Mouse (Mus musculus) midbrain, embryonic 16.5 days (tissue): ENCODE data around the gene Lcn10. TPM values are rescaled to one million over a fixed set of nuclear protein-coding genes. Genes with fewer than 3 reads are reported as not detected.

ENCODE experiments used
- ATAC-seq: fragments of 200-750 bp; cut with Nextera tagmentation; 2 replicates; pipeline ENCODE4 v1.8.0; 2017; ENCODE audit warnings: moderate TSS enrichment
- H3K27ac ChIP-seq: fragments of 300-500 bp; sonication (generic); 2 replicates; pipeline ENCODE4 v1.5.1; 2014; ENCODE audit warnings: mild to moderate bottlenecking, low read length, mixed read lengths
- H3K27me3 ChIP-seq: fragments of 300-500 bp; sonication (generic); 2 replicates; pipeline ENCODE4 v1.6.1; 2014; ENCODE audit warnings: low read depth, low read length, mixed read lengths; ENCODE audit not compliant: control insufficient read depth, insufficient read depth
- H3K36me3 ChIP-seq: fragments of 300-500 bp; sonication (generic); 2 replicates; pipeline ENCODE4 v1.6.1; 2014; ENCODE audit warnings: mild to moderate bottlenecking, low read length, moderate library complexity, mixed read lengths; ENCODE audit not compliant: control insufficient read depth, insufficient read depth
- H3K4me1 ChIP-seq: fragments of 300-500 bp; sonication (generic); 2 replicates; pipeline ENCODE4 v1.6.1; 2014; ENCODE audit warnings: mild to moderate bottlenecking, low read length, mixed read lengths; ENCODE audit not compliant: control insufficient read depth, insufficient read depth
- H3K4me2 ChIP-seq: fragments of 300-500 bp; sonication (generic); 2 replicates; pipeline ENCODE4 v1.6.1; 2014; ENCODE audit warnings: mild to moderate bottlenecking, low read length, mixed read lengths
- H3K4me3 ChIP-seq: fragments of 300-500 bp; sonication (generic); 2 replicates; pipeline ENCODE4 v1.5.1; 2014; ENCODE audit warnings: low read depth, mild to moderate bottlenecking, low read length, moderate library complexity, mixed read lengths
- H3K9ac ChIP-seq: fragments of 300-500 bp; sonication (generic); 2 replicates; pipeline ENCODE4 v1.6.1; 2014; ENCODE audit warnings: low read depth, low read length, mixed read lengths
- H3K9me3 ChIP-seq: fragments of 300-500 bp; sonication (generic); replicated peaks from 2 replicates; pipeline ENCODE4 v1.6.1; 2014; ENCODE audit warnings: mild to moderate bottlenecking, low read length, mixed read lengths; ENCODE audit not compliant: control insufficient read depth, poor library complexity, severe bottlenecking
- whole genome bisulfite sequencing: fragments of 180-500 bp; shearing (Covaris S2); extraction: QIAGEN DNeasy Blood & Tissue Kit; methylation state at CpG from one replicate; pipeline ENCODE4 v1.1.7; 2014; 5-methylcytosine and 5-hydroxymethylcytosine counted together
- polyA plus RNA-seq: library from polyadenylated mRNA; unstranded; fragments of >200 nt; fragmentation: Nextera tagmentation; extraction: Ambion mirVana; gene quantifications from 2 replicates; pipeline ENCODE4 v1.2.1, GENCODE M21; 2015

Gene Lcn10
- polyA plus RNA-seq, 1 experiment from 2014 or later: not detected

GRCm38 (mm10) chr2:25717222-25717621 is 34.7 kb downstream of the Lcn10 start:
- H3K4me2 ChIP-seq: no peak overlapping the region
- no peak for ATAC-seq
- no peaks in the 10 kb centered on the region for H3K27me3 ChIP-seq
- no peaks in the 10 kb centered on the region for H3K4me1 ChIP-seq
- no peak overlapping the region for H3K9ac ChIP-seq
- H3K36me3 ChIP-seq: no peaks in the 10 kb centered on the region
- H3K9me3 ChIP-seq: no peaks in the 10 kb centered on the region
- H3K27ac ChIP-seq: no peak overlapping the region
- H3K4me3 ChIP-seq: no peak overlapping the region

- WGBS: 66% methylated on average over 2 of the region's 2 CpGs
- no peaks in the 10 kb centered on the region for H3K4me1 ChIP-seq
- no peak for ATAC-seq
- H3K4me3 ChIP-seq: no peak overlapping the region
- H3K27me3 ChIP-seq: no peaks in the 10 kb centered on the region
- H3K9ac ChIP-seq: no peak overlapping the region
- no peak overlapping the region for H3K4me2 ChIP-seq
- no peak overlapping the region for H3K27ac ChIP-seq
- H3K9me3 ChIP-seq: no peaks in the 10 kb centered on the region
- no peaks in the 10 kb centered on the region for H3K36me3 ChIP-seq
These were observed 50.8 kb downstream of the Lcn10 start for GRCm38 (mm10) chr2:25733199-25733930.

Other genes starting within 250 kb of the Lcn10 start
- gene Clic3, start 225.9 kb upstream of the Lcn10 start, polyA plus RNA-seq: 2.8 and 3.4 TPM in 2 replicates
- 121 and 130 TPM in 2 replicates for gene Paxx, start 221.6 kb upstream of the Lcn10 start, polyA plus RNA-seq
- gene Ptgds, start 212.7 kb upstream of the Lcn10 start, polyA plus RNA-seq: 465 and 593 TPM in 2 replicates
- gene Lcn12, start 188.8 kb upstream of the Lcn10 start, polyA plus RNA-seq: not detected in 2 replicates
- gene Fbxw5, start 182.0 kb upstream of the Lcn10 start, polyA plus RNA-seq: 137 and 139 TPM in 2 replicates
- 5.1 and 5.9 TPM in 2 replicates for gene C8g, start 181.0 kb upstream of the Lcn10 start, polyA plus RNA-seq
- gene Traf2, start 135.8 kb upstream of the Lcn10 start, polyA plus RNA-seq: 15.2 and 15.9 TPM in 2 replicates
- 374 and 380 TPM in 2 replicates for gene Edf1, start 124.9 kb upstream of the Lcn10 start, polyA plus RNA-seq
- 0.50 and 2.4 TPM in 2 replicates for gene Mamdc4, start 107.9 kb upstream of the Lcn10 start, polyA plus RNA-seq
- 148 and 149 TPM in 2 replicates for gene Phpt1, start 107.5 kb upstream of the Lcn10 start, polyA plus RNA-seq
- gene Ajm1, start 101.0 kb upstream of the Lcn10 start, polyA plus RNA-seq: 11.4 and 14.9 TPM in 2 replicates
- 64.7 and 68.3 TPM in 2 replicates for gene Rabl6, start 74.2 kb upstream of the Lcn10 start, polyA plus RNA-seq
- 0.11 and 0.24 TPM in 2 replicates for gene Ccdc183, start 65.0 kb upstream of the Lcn10 start, polyA plus RNA-seq
- gene Tmem141, start 60.7 kb upstream of the Lcn10 start, polyA plus RNA-seq: 56.4 and 67.2 TPM in 2 replicates
- gene Fcna, start 54.7 kb upstream of the Lcn10 start, polyA plus RNA-seq: 2.5 and 3.1 TPM in 2 replicates
- not detected in 2 replicates for gene Lcn8, start 29.6 kb upstream of the Lcn10 start, polyA plus RNA-seq
- gene Lcn5, start 24.8 kb upstream of the Lcn10 start, polyA plus RNA-seq: not detected in 2 replicates
- gene Lcn6, start 5.9 kb upstream of the Lcn10 start, polyA plus RNA-seq: not detected in 2 replicates
- gene Obp2a, start 17.3 kb downstream of the Lcn10 start, polyA plus RNA-seq: not detected in 2 replicates
- gene Bmyc, start 24.0 kb downstream of the Lcn10 start, polyA plus RNA-seq: 158 and 170 TPM in 2 replicates
- not detected in 2 replicates for gene Obp2b, start 54.3 kb downstream of the Lcn10 start, polyA plus RNA-seq
- not detected in 2 replicates for gene Lcn3, start 82.8 kb downstream of the Lcn10 start, polyA plus RNA-seq
- not detected in 2 replicates for gene Lcn11, start 94.3 kb downstream of the Lcn10 start, polyA plus RNA-seq
- gene Gm13539, start 99.5 kb downstream of the Lcn10 start, polyA plus RNA-seq: not detected in 2 replicates
- gene Glt6d1, start 133.1 kb downstream of the Lcn10 start, polyA plus RNA-seq: not detected in 2 replicates
- gene Lcn9, start 140.4 kb downstream of the Lcn10 start, polyA plus RNA-seq: not detected in 2 replicates
- not detected in 2 replicates for gene Sohlh1, start 164.5 kb downstream of the Lcn10 start, polyA plus RNA-seq
- gene Kcnt1, start 181.0 kb downstream of the Lcn10 start, polyA plus RNA-seq: 18.8 and 21.8 TPM in 2 replicates